Mouse (Mus musculus): ENCODE data around the gene Gclc.
"Not testable (repeated sequence)": the region's sequence is repeated elsewhere in the genome, so short reads cannot be mapped to it uniquely, and the experiment has no call there.

Gclc gene

GRCm38 (mm10) chr9:77746315-77746714 is 8.0 kb upstream of the Gclc start:
- no peak for DNase-seq (ENCODE audit: low read depth)

- not testable (repeated sequence) for DNase-seq (ENCODE audit: low read depth)
These were observed 6.0 kb upstream of the Gclc start for GRCm38 (mm10) chr9:77748292-77748691.

- peak; percentile 88 for DNase-seq (ENCODE audit: low read depth)
These were observed 3.9 kb upstream of the Gclc start for GRCm38 (mm10) chr9:77750133-77751060.

GRCm38 (mm10) chr9:77751091-77751521 is 3.2 kb upstream of the Gclc start:
- DNase-seq (ENCODE audit: low read depth): no peak

GRCm38 (mm10) chr9:77754728-77755402 is 530 bp downstream of the Gclc start:
- DNase-seq (ENCODE audit: low read depth): peak; percentile 70

GRCm38 (mm10) chr9:77755403-77755784 is 1.1 kb downstream of the Gclc start:
- no peak for DNase-seq (ENCODE audit: low read depth)

- DNase-seq (ENCODE audit: low read depth): peak; percentile 65
These were observed 1.7 kb downstream of the Gclc start for GRCm38 (mm10) chr9:77756076-77756475.

GRCm38 (mm10) chr9:77757331-77757730 is 3.0 kb downstream of the Gclc start:
- no peak for DNase-seq (ENCODE audit: low read depth)

- peak; percentile 69 for DNase-seq (ENCODE audit: low read depth)
These were observed 4.1 kb downstream of the Gclc start for GRCm38 (mm10) chr9:77758481-77758880.

GRCm38 (mm10) chr9:77759111-77759510 is 4.8 kb downstream of the Gclc start:
- DNase-seq (ENCODE audit: low read depth): no peak

GRCm38 (mm10) chr9:77759756-77760155 is 5.4 kb downstream of the Gclc start:
- peak; percentile 82 for DNase-seq (ENCODE audit: low read depth)

GRCm38 (mm10) chr9:77766218-77766617 is 11.9 kb downstream of the Gclc start:
- no peak for DNase-seq (ENCODE audit: low read depth)

GRCm38 (mm10) chr9:77766767-77767166 is 12.4 kb downstream of the Gclc start:
- no peak for DNase-seq (ENCODE audit: low read depth)

GRCm38 (mm10) chr9:77770909-77771308 is 16.6 kb downstream of the Gclc start:
- no peak for DNase-seq (ENCODE audit: low read depth)

- DNase-seq (ENCODE audit: low read depth): no peak
These were observed 17.0 kb downstream of the Gclc start for GRCm38 (mm10) chr9:77771330-77771729.

GRCm38 (mm10) chr9:77771765-77772383 is 17.5 kb downstream of the Gclc start:
- no peak for DNase-seq (ENCODE audit: low read depth)

GRCm38 (mm10) chr9:77776720-77777515 is 22.6 kb downstream of the Gclc start:
- DNase-seq (ENCODE audit: low read depth): no peak

- no peak for DNase-seq (ENCODE audit: low read depth)
These were observed 23.3 kb downstream of the Gclc start for GRCm38 (mm10) chr9:77777622-77778021.

- DNase-seq (ENCODE audit: low read depth): no peak
These were observed 25.4 kb downstream of the Gclc start for GRCm38 (mm10) chr9:77779711-77780110.

GRCm38 (mm10) chr9:77781453-77782163 is 27.3 kb downstream of the Gclc start:
- peak; percentile 57 for DNase-seq (ENCODE audit: low read depth)

- DNase-seq (ENCODE audit: low read depth): no peak
These were observed 27.9 kb downstream of the Gclc start for GRCm38 (mm10) chr9:77782201-77782600.
